Mouse (Mus musculus) brain, embryonic 14.5 days (tissue): ENCODE results near the gene Scap. TPM values are rescaled to one million over a fixed set of nuclear protein-coding genes. Genes with fewer than 3 reads are reported as not detected.

ENCODE experiments used
- DNase-seq: peaks from one replicate; pipeline ENCODE4 v3.0.0-alpha.2; 2011; ENCODE audit warnings: low read depth
- CTCF ChIP-seq: fragments of 200-500 bp; IDR thresholded peaks from 2 replicates; pipeline ENCODE4 v1.5.1; 2012; ENCODE audit warnings: inconsistent platforms, mild to moderate bottlenecking, moderate library complexity, borderline replicate concordance; ENCODE audit not compliant: insufficient read depth, insufficient read length; ENCODE audit errors: extremely low read depth
- POLR2A ChIP-seq: fragments of 200-500 bp; IDR thresholded peaks from 2 replicates; pipeline ENCODE4 v1.6.1; 2012; ENCODE audit warnings: mild to moderate bottlenecking, inconsistent platforms, borderline replicate concordance; ENCODE audit not compliant: poor library complexity, insufficient read depth, insufficient read length, severe bottlenecking; ENCODE audit errors: extremely low read depth
- polyA plus RNA-seq: library from polyadenylated mRNA; depleted of rRNA; stranded (reverse); fragments of >200 nt; gene quantifications from 2 replicates; pipeline ENCODE4 v1.2.3, GENCODE M21; 2012

Scap gene
- polyA plus RNA-seq, 1 experiment = 53.4 TPM

DNA sequence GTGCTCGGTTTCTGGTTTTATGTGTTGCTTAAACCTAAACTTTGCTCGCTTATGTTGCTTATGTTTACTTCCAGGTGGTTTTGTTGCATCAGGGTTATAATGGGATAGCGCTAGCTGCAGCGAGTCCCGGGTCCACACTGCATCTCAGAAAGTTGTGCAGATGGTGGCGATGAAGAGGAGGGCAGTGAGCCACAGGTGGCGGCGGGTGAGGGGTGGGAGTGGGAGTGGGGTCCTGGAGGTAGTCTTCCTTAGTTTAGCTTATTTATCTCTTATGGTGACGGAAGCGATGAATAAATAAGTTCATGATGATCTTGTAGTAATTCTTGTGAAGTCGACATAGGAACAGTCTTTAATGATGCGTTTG lies 790 bp downstream of the Scap start:
- TF ChIP-seq POLR2A (no peak), CTCF (no peak)
- DNase-seq = no peak

DNA sequence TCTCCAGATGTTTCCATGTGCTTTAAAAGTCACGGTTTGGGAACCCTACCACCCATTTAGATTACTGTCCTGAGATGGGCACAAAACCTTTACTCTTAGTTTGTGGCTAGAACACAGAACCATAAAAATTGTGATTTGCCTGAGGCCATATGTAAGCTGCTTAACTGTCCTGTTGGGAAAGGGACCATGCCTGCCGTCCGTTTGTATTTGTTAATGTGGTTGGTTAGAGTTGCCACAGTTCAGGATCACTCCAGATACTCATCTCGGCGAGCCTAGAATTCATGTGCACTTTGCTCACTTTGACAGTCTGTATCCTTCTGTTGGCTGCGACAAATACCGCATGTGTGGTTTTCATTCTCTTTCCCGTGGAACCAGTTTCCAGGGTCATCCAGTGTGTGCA lies 1.8 kb downstream of the Scap start:
- TF ChIP-seq CTCF (no peak), POLR2A (no peak)
- DNase-seq = no peak

DNA sequence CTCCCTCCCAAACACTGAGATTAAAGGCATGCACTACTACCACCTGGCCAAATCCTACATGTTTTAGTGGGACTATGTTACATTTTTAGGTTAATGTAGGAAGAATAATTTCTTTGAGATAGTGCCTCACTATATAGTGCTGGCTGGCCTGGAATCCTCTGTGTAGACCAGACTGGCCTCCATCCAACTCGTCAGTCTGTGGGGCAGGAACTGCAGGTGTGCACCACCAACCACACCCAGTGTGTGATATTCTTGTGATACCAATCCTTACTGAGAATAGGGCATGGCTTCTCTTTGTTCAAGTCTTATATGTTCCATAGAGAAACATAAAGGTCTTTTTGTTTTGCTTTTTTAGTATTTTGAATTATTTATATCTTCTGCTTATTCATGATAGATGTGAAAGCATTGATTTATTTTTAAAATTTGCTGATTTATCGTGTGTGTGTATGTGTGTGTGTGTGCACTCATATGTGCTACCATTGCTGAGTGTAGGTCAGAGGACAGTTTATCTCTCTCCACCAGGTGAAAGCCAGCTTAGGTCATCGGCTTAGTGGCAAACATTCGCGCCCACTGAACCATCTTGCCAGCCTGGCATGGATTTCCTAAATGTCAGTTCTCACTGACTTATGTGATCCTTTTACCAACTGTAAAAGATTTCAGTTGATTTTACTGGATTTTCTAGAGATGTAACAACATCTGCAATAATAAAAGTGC lies 7.1 kb downstream of the Scap start:
- no peak for DNase-seq
- no peak for TF ChIP-seq POLR2A
- TF ChIP-seq CTCF = no peak

DNA sequence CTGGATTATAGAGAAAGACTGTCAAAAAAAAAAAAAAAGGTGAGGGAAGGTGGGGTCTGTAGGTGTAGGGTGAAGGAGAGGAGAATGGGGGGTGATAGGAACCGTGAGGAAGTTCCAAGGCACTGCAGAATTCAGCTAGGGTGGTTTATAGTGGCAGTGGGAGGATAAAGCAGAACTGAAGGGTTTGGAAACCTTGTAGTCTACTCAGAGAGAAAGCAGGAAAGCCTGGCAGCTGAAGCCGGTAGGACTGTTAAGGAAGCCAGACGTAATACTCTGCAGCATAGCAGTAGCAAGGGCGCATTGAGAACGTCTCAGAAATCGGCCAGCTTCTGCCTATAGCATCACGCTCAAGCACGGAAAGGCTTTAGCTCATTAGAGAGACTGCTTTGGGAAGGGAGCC lies 8.9 kb downstream of the Scap start:
- no peak for DNase-seq
- TF ChIP-seq POLR2A (no peak), CTCF (no peak)

DNA sequence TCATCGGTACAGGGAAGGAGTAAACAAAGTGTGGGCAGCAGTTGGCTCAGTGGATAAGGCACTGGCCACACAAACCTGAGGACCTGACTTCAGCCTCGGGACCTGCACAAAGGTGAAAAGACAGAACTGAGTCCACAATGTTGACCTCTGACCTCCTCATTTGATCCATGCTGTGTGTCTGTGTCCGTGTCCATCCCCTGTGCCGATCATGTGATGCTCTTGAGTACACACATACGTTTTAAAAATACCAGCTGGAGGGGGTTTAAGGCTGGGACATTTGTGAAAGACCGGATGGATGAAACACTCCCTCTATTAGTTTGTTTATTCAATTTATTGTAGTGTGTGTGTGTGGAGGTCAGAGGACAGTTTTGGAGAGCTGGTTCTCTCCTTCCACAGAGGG lies 10.7 kb downstream of the Scap start:
- TF ChIP-seq CTCF (no peak), POLR2A (no peak)
- DNase-seq = no peak

DNA sequence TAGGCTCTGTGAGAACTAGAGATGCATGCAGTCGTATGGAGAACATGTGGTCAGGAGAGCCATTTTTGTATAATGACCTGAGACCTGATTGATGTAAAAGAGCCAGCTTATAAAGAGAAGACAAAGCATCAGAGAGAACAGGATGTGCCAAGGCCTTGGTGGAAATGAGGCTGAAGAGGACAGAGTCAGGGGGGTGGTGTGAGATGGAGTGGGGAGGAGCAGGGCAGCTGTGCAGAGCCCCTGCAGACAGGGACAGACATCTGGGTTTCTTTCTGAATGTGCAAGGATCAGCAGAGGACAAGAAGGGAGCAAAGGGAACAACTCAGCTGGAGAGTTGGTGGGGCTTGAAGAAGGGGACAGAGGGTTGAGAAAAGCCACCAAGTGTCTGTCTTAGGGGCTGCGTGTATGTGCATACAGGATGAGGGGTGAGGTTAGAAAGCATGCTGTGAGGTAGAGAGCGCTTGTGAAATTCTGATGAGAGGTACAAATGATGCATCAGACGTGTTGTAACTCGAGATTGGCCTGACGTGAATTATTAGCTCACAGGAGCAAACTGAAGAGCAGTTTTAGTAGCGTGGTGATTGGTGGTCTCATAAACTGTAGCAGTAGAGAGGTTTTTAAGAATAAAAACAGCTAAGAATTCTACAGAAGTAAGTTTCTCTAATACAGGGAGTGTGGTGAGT lies 12.1 kb downstream of the Scap start:
- TF ChIP-seq CTCF (no peak), POLR2A (no peak)
- DNase-seq = no peak

DNA sequence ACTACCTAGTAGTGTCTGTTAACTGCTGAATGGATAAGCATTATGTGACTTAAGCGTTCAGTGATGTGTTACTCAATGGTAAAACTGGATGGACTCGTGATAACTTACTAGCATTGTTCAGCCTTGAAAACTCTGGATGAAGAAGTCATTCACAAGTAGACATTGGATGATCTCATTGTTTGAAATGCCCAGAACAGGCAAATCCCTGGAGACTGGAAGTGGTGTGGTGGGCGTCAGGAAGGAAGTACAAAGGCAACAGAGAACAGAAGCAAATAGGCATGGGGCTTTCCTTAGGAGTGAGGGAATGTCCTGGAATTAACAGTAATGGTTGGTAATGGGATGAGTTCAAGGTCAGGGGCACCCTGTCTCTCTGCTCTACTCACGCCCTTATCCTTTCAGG lies 15.8 kb downstream of the Scap start:
- no peak for DNase-seq
- TF ChIP-seq POLR2A (no peak), CTCF (no peak)

DNA sequence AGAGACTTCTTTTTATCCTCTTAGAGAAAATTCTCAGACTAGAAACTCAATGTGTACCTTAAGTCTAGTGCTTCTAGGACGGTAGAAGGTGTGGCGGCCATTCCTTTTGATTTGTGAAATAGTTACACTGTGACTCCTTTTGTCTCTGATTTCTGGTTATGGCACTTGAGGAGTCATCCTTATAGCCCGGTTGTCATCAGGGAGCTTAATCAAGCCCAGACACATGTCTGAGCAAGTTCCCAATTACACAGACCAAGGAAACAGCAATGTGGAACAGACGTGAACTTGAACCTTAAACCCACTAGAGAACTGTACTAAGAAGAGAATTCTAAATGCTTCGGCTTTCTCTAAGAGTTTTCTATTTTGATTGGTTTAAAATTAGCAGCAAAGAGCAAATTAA lies 17.1 kb downstream of the Scap start:
- no peak for DNase-seq
- TF ChIP-seq CTCF = no peak
- no peak for TF ChIP-seq POLR2A

DNA sequence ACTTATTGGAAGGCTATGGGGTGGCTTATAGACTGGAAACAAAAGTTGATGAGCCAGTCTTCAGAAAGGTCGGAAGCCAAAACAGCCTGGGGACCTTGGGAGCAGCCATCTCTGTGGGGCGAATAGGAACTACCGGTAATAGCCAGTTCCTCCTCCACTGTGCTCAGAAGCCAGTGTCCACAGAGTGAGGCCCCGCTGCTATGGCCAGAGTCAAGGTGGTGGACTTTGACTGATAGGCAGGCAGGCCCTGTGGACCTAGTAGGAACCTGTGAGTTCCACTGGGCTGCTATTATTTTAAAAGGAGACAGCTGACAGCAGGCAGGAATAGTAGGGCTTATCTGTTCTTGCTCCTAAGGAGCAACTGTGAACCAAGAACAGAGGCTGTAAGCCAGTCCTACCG lies 17.5 kb downstream of the Scap start:
- TF ChIP-seq POLR2A (no peak), CTCF (no peak)
- DNase-seq = no peak

DNA sequence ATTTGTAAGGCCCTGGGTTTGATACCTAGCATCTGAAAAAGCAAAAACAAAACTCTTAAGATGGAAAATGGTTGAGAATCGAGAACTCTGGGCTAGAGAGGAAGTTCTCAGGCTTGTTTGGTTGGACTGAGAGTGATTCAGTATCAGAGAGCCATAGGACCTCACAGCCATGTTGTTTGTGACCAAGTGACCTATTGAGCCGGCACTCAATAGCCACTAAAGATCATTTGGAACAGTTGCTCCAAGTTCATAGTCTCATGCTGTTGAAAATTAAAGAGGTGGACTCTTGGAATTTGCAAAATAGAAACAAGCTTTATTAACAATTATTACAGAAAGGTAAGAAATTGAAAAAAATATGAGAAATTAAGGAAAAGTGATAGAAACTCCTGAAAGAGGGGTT lies 18.3 kb downstream of the Scap start:
- no peak for TF ChIP-seq CTCF
- no peak for TF ChIP-seq POLR2A

DNA sequence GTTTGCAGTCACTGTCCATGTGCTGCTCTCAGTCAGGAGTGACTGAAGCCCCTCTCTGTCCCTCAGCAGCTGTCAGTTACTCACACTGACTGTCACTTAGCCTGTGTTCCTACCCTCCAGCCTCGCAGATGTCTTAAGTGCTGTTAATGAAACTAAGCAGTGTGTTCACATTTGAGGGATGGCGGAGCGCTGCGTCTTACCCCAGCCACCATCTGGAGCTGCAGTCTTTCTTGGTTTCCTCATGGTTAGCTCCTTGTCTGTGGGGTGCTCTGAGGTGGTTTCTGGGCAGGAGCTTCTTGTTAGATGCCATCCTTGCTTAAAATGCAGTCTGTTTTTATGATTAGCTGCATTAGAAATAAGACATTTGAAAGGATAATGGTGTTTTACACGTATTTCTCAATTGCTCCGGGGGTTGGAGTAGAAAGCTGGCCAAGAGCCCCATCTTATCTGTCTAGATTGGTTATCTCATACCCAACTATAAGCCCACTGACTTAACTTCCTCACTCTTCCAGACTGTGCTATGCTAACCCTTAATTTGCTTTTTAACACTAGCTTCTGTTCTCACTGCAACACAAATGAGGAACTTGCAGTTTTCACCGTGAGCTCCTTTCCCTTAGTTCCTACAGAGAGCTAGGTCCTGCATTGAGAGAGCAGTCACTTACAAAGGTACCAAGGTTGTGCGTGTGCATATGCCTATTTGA lies 19.0 kb downstream of the Scap start:
- TF ChIP-seq POLR2A (no peak), CTCF (no peak)
- DNase-seq = no peak

More for the DNA sequence above, 18.3 kb downstream of the Scap start:
- DNase-seq = no peak

DNA sequence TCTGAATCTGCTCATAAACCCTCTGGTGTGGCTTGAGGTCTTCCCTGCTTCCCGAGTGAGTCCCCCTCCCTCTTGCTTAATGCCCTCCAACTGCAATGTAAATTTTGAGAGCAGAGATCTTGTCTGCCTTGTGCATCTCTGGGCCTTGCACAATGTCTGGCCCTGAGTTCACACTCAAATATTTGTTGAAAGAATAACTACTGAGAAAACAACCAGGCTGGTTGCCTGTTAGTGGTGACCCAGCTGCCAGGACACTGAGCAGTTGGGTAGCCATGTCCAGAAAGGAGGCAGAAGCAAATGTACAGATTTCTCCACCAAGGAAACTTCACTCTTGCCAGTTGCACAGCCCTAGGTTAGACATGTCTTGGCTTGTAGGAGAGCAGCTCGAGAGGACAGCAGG lies 25.3 kb downstream of the Scap start:
- TF ChIP-seq POLR2A (no peak), CTCF (no peak)
- DNase-seq = no peak

DNA sequence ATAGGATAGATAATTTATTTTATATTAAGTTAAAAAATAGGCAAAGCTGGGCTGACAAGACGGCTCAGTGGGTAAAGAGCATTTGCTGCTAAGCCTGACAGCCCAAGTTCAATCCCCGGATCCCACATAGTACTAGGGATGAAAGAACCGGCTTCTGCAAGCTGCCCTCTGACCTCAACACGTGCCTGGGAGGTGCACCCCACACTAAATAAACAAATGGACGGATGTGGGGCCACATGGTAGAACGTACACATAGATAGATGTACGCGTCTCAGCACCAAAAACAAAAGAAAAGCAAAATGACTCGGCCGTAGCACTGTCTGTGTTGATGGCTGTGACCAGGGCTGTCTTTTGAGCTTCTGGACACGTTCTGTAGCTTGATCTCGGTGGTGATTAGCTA lies 28.2 kb downstream of the Scap start:
- TF ChIP-seq CTCF = no peak
- TF ChIP-seq POLR2A = no peak

More for the DNA sequence above, 28.2 kb downstream of the Scap start:
- DNase-seq = no peak
